Mouse (Mus musculus): ENCODE measurements at regions not wholly inside any gene's neighbourhood (a gene's known extent, or its start where the extent isn't known, plus 50 kb on each side); places are given as distances from the start of the nearest gene placed in this dataset.

DNA sequence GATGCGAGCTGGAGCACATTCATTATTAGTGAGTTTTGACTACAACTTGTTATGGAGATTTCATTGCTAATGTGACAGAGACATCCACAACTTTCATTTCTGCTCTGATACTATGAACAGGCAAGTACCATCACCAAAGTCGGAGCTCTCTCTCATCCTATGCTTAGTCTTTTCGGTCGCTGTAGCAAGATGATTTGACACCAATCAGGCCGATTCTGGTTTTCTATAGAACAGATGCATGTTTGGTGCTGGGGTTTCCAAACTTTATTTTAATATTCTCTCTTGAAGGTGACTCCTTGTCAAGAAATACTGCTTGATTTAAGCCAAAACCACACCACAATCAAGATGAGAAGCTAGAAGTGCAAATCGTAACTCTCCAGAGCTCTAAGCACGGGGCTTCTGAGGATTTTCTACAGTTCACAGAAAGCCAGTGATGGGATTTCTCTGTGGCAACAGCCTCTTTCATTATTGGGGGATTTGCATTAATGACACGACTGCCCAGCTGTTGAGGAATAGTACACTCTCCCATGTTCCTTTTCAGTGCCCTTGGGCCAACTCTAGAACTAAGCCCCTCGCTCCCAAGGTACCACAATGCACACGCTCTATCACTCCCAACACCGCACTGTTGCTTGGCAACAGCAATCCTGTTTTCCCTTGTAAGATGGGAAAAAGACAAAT is 434.5 kb downstream of the Gm16223 start:
- DNase-seq (ENCODE audit: low read depth): peak; percentile 80

DNA sequence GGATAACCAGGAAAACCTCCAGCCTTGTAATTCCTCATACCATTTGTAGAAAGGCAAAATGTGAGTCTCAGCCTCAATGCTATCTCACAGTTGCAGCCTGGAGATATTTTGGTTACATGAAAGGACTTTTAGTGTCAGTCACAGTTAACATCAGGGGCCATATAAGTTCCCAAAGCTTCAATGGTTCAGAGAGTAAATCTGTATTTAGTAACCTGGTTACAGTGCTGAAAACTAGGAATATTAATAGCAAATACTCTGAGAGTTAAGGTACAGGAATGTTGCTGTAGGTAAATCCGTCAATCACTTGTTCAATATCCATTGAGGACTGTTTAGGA is 435.0 kb downstream of the Gm16223 start:
- DNase-seq (ENCODE audit: low read depth): no peak
- TF ChIP-seq POLR2A (IDR thresholded peaks at IDR 0.05; ENCODE audit: borderline replicate concordance, extremely low read depth, insufficient read depth, insufficient read length, poor library complexity, severe bottlenecking) (no peak), CTCF (IDR thresholded peaks at IDR 0.05; ENCODE audit: borderline replicate concordance, extremely low read depth, insufficient read depth, insufficient read length) (no peak)

More for the DNA sequence above, 434.5 kb downstream of the Gm16223 start:
- TF ChIP-seq POLR2A (IDR thresholded peaks at IDR 0.05; ENCODE audit: borderline replicate concordance, extremely low read depth, insufficient read depth, insufficient read length, poor library complexity, severe bottlenecking) (no peak), CTCF (IDR thresholded peaks at IDR 0.05; ENCODE audit: borderline replicate concordance, extremely low read depth, insufficient read depth, insufficient read length) (no peak)

DNA sequence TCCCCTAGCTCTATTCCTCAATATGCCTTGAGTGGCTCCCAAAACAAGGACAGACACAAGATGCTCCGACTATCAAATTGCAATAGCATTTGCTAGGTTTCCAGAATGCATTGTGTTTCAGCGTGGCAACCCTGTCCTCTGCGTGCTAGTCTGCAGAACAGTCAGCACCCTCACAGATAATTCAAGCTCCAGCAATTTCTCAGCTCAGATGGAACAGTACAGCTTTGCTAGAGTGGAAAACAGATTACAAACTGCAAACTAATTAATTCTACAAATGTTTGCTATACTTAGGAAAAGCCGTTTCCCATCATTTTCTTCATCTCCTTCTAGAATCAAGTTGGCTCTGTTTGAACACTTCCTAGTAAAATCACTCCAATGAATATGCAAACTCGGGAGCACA is 441.4 kb downstream of the Gm16223 start:
- no peak for DNase-seq (ENCODE audit: low read depth)
- no peak for TF ChIP-seq CTCF (IDR thresholded peaks at IDR 0.05; ENCODE audit: borderline replicate concordance, extremely low read depth, insufficient read depth, insufficient read length)
- TF ChIP-seq POLR2A (IDR thresholded peaks at IDR 0.05; ENCODE audit: borderline replicate concordance, extremely low read depth, insufficient read depth, insufficient read length, poor library complexity, severe bottlenecking): no peak

DNA sequence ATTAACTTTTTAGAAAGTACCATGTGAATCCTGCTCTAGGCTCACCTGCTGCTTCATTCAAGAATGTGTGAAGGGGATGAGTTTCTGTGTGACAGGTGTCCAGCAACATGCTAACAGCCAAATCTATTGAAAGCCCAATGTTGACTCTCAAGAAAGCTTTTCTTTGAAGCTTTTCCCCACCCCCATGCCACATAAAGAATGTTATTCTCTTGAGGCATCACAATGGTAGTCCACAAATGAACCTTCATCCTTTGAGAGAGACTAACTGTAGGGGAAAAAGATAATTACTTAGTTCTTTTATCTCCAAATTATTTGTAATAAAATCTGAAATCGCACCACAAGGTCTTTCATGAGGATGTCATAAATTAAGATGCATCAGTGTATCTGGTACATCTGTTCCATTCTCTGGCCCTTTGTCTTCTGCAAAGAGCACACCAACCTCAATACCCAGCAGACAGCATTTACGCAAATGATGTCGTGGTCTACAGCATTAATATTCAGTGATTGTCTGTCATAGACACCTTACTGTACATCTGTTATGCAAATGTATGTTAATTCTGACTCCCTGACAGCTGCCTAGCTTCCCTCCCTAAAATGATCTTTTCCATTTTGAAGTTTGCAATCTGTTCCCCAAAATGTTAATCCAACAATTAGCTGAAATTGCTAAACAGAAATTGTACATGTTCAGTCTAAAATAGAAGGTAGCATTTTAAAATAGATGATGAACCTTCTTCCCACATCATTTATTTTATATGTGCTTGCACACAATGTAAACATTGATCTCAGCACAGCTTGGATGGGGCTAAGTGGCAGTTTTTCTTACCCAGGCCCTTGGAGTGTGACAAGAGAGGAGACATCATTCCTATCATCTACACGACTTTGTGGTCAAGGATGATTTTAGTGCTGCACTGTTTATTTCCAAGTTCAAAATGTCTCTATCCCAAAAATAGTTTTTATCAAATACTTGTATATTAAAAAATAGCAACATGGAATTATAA is 455.7 kb downstream of the Gm16223 start:
- peak; percentile 90 for DNase-seq (ENCODE audit: low read depth)
- TF ChIP-seq POLR2A (IDR thresholded peaks at IDR 0.05; ENCODE audit: borderline replicate concordance, extremely low read depth, insufficient read depth, insufficient read length, poor library complexity, severe bottlenecking): no peak
- TF ChIP-seq CTCF (IDR thresholded peaks at IDR 0.05; ENCODE audit: borderline replicate concordance, extremely low read depth, insufficient read depth, insufficient read length): no peak

DNA sequence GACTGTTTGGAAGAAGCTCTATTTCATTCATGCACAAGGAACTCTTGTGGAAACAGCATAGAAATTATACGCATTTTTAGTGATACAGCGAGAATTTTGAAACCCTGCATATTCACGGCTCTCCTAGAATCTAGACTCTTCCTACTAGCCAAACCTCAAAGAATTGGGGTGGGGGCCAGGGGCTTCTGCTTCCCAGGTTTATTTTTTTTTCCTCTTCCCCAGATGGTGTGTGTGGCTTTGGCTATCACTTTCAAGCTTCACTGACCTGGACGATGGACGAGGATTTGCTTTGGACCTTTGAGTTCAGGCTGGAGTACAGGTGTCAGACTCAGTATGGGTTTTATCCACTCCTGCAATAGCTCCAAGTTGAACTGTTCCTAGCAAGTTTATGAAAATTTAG is 457.7 kb downstream of the Gm16223 start:
- DNase-seq (ENCODE audit: low read depth): peak; percentile 35
- TF ChIP-seq CTCF (IDR thresholded peaks at IDR 0.05; ENCODE audit: borderline replicate concordance, extremely low read depth, insufficient read depth, insufficient read length) (no peak), POLR2A (IDR thresholded peaks at IDR 0.05; ENCODE audit: borderline replicate concordance, extremely low read depth, insufficient read depth, insufficient read length, poor library complexity, severe bottlenecking) (no peak)

DNA sequence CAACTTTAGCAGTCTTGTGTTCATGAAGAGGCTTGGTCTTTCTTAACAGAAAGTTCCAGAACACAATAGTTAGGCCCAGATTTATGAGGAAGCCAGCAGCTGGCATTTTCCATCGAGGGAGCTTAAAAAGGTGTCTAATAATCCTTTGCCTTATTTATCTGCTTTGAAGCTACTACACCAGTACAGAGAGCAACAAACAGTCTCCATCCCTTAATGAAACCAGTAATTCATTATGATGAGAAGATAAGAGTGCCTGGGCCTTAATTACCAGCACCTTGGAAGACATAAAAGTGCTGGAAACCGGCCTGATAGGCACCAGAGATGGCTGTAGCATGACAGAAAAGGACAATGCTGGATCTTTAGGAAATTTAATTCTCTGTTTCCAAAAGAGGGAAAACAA is 492.8 kb downstream of the Gm16223 start:
- DNase-seq (ENCODE audit: low read depth): no peak
- TF ChIP-seq POLR2A (IDR thresholded peaks at IDR 0.05; ENCODE audit: borderline replicate concordance, extremely low read depth, insufficient read depth, insufficient read length, poor library complexity, severe bottlenecking): no peak
- TF ChIP-seq CTCF (IDR thresholded peaks at IDR 0.05; ENCODE audit: borderline replicate concordance, extremely low read depth, insufficient read depth, insufficient read length): no peak

DNA sequence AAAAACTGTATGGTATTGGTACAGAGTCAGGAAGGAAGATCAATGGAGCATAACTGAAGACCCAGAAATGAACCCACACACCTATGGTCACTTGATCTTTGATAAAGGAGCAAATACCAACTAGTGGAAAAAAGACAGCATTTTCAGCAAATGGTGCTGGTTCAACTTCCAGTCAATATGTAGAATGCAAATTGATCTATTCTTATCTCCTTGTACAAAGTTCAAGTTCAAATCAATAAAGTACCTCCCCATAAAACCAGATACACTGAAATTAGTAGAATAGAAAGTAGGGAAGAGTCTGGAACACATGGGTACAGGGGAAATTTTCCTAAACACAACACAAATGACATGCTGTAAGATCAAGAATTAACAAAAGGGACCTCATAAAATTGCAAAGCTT is 495.6 kb downstream of the Gm16223 start:
- TF ChIP-seq POLR2A (IDR thresholded peaks at IDR 0.05; ENCODE audit: borderline replicate concordance, extremely low read depth, insufficient read depth, insufficient read length, poor library complexity, severe bottlenecking) (no peak), CTCF (IDR thresholded peaks at IDR 0.05; ENCODE audit: borderline replicate concordance, extremely low read depth, insufficient read depth, insufficient read length) (no peak)
- DNase-seq (ENCODE audit: low read depth): no peak

DNA sequence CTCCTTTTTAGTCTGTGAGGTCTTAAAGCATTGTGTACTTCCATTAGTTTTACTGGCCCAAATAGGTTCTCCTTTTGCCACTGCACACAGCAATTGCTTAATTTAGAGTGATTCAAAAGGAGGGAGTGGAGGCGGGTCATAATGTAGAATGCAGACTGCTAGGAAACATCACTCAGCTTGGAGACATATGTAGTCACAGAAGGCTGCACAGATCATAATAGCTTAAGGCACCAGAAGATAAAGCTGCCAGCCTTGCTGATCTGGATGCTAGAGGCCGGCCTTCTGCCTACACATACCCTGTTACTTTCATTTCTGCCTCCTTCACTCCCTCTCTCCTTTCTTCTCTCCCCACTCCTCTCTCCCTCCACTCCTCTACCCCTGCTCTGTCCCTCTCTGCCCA is 508.2 kb downstream of the Gm16223 start:
- TF ChIP-seq POLR2A (IDR thresholded peaks at IDR 0.05; ENCODE audit: borderline replicate concordance, extremely low read depth, insufficient read depth, insufficient read length, poor library complexity, severe bottlenecking) (no peak), CTCF (IDR thresholded peaks at IDR 0.05; ENCODE audit: borderline replicate concordance, extremely low read depth, insufficient read depth, insufficient read length) (no peak)
- DNase-seq (ENCODE audit: low read depth): peak; percentile 34

DNA sequence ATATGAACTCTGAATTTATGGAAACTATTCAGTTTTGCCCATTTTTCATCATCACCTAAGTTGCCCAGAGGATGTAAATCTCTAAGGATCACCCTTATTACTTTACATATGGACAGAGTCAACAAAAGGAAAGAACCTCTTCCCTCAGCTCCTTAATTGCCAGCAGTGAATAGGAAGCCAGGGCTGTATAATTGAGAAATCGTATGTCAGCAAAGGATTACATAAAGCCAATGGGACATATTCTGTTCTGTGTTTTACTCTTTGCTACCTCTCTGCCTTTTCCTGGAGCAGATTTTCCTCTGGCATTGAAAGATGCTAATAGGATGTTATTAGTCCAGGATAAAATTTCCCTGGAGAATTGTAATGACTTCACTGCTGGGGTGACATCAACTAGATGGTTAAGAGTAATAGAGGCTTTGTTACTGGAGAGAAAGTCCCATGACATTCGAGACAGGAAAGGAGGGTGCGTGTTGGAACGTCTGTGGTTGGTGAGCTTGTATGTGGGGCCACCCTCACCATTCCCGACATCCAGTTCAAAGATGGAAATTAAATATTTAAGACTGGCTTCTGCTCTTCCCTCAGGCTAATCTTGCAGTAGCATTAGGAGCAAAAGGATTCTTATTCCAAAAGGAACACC is 510.6 kb downstream of the Gm16223 start:
- peak; percentile 56 for DNase-seq (ENCODE audit: low read depth)
- TF ChIP-seq CTCF (IDR thresholded peaks at IDR 0.05; ENCODE audit: borderline replicate concordance, extremely low read depth, insufficient read depth, insufficient read length): no peak
- TF ChIP-seq POLR2A (IDR thresholded peaks at IDR 0.05; ENCODE audit: borderline replicate concordance, extremely low read depth, insufficient read depth, insufficient read length, poor library complexity, severe bottlenecking): no peak

DNA sequence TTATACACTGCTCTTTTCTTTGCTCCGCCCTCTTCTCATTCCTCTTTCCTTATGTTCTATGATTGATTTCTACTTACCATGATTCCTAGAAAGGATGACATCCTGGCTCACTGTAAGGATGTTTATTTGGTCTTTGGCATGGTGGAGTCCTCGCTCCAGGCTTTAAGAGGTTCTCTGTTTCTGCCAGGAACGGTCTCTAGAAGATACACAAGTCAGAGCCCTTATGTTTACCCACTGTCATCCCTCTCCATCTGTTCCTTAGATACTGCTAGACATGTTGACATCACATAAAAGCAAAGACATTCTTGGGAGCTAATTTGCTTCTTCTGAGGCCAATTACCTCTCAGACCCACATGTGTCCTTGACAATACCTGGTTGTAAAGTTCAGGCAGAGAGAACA is 552.9 kb downstream of the Gm16223 start:
- TF ChIP-seq CTCF (IDR thresholded peaks at IDR 0.05; ENCODE audit: borderline replicate concordance, extremely low read depth, insufficient read depth, insufficient read length) (no peak), POLR2A (IDR thresholded peaks at IDR 0.05; ENCODE audit: borderline replicate concordance, extremely low read depth, insufficient read depth, insufficient read length, poor library complexity, severe bottlenecking) (no peak)
- DNase-seq (ENCODE audit: low read depth): peak; percentile 59

DNA sequence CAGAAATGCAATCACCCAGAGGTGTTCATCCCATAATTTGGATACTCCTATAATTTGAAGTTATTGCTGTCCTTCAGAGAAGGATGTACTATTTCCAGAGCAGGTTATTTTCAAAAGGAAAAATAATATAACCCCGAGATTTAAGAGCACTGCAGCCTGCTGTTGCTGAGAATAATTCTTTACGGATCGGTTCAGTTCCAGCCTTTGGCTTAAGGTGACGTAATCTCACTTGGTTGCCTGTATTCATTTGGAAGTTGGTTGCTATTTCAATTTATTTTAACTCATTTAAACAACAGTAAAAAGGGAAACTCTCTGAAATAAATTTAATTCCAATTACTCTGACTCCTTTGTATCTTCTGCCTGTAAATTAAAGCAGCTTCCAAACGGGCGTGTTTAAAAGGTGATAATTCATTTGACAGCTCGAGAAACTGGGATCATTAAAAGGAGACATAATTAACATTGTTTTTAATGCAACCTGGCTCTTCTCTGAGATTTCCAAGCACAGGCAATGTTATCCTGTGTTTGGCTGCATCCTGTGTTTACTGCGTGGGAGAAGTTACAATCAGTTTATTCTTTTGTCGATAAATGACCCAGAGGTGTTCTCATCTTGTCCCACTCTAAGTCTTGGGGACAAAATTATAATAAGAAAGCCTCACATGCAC is 568.5 kb downstream of the Gm16223 start:
- DNase-seq (ENCODE audit: low read depth): peak; percentile 60
- no peak for TF ChIP-seq CTCF (IDR thresholded peaks at IDR 0.05; ENCODE audit: borderline replicate concordance, extremely low read depth, insufficient read depth, insufficient read length)
- TF ChIP-seq POLR2A (IDR thresholded peaks at IDR 0.05; ENCODE audit: borderline replicate concordance, extremely low read depth, insufficient read depth, insufficient read length, poor library complexity, severe bottlenecking): no peak

All from brain, embryonic 14.5 days (tissue).